Mouse (Mus musculus) thymus, adult 2 months (tissue): ENCODE measurements around the gene Copz1. TPM values are rescaled to one million over a fixed set of nuclear protein-coding genes. Genes with fewer than 3 reads are reported as not detected.
A peak's percentile ranks its signal among the peaks of the same experiment; 100 is the strongest.

Experiments
- DNase-seq: peaks from one replicate; pipeline ENCODE4 v3.0.0; 2021
- H3K27ac ChIP-seq: fragments of 200-500 bp; 2 replicates; pipeline ENCODE4 v1.5.1; 2012; ENCODE audit warnings: low read length, control low read depth; ENCODE audit not compliant: control insufficient read depth, insufficient read depth
- H3K27me3 ChIP-seq: fragments of 200-500 bp; 2 replicates; pipeline ENCODE4 v1.6.1; 2012; ENCODE audit warnings: mild to moderate bottlenecking, low read length, moderate library complexity, mixed read lengths; ENCODE audit not compliant: control insufficient read depth, insufficient read depth
- H3K36me3 ChIP-seq: fragments of 200-500 bp; 2 replicates; pipeline ENCODE4 v1.6.1; 2012; ENCODE audit warnings: mild to moderate bottlenecking, low read length, moderate library complexity; ENCODE audit not compliant: control insufficient read depth, insufficient read depth
- H3K4me1 ChIP-seq: fragments of 200-500 bp; replicated peaks from 2 replicates; pipeline ENCODE4 v1.6.1; 2012; ENCODE audit warnings: low read length; ENCODE audit not compliant: control insufficient read depth, insufficient read depth
- H3K4me3 ChIP-seq: fragments of 200-500 bp; 2 replicates; pipeline ENCODE4 v1.5.1; 2012; ENCODE audit warnings: mild to moderate bottlenecking, low read length, control low read depth, moderate library complexity; ENCODE audit not compliant: control insufficient read depth, insufficient read depth
- CTCF ChIP-seq: fragments of 200-500 bp; IDR thresholded peaks from 2 replicates; pipeline ENCODE4 v1.5.1; 2012; ENCODE audit warnings: mild to moderate bottlenecking, control low read depth, low read length, moderate library complexity, borderline replicate concordance; ENCODE audit not compliant: control insufficient read depth, poor library complexity, insufficient read depth; ENCODE audit errors: extremely low read depth
- POLR2A ChIP-seq: fragments of 200-500 bp; IDR thresholded peaks from 2 replicates; pipeline ENCODE4 v1.6.1; 2012; ENCODE audit warnings: mild to moderate bottlenecking, low read length, control low read depth, moderate library complexity; ENCODE audit not compliant: control insufficient read depth, poor library complexity, insufficient read depth; ENCODE audit errors: extremely low read depth
- WGBS: fragments of 180-500 bp; shearing (Covaris S2); methylation state at CpG from one replicate; pipeline ENCODE4 v1.1.7; 2018; 5-methylcytosine and 5-hydroxymethylcytosine counted together
- polyA plus RNA-seq: library from polyadenylated mRNA; depleted of rRNA; stranded (reverse); fragments of >200 nt; gene quantifications from 2 replicates; pipeline ENCODE4 v1.2.3, GENCODE M21; 2012

Gene Copz1
- polyA plus RNA-seq, 1 experiment, result 124 TPM

- Histone ChIP-seq H3K36me3 (peaks cover 15% of the 10 kb centered on the region), H3K4me1 (peaks cover 11% of the 10 kb centered on the region), H3K27ac (no peak overlapping the region), H3K27me3 (no peaks in the 10 kb centered on the region), H3K4me3 (no peak overlapping the region)
- WGBS, result 31% methylated on average over 3 of the region's 3 CpGs
- no peak for DNase-seq
- TF ChIP-seq CTCF, result no peak
- no peak for TF ChIP-seq POLR2A
Measured at GRCm38 (mm10) chr15:103252660-103253059, 19.9 kb upstream of the Copz1 start.

DNA sequence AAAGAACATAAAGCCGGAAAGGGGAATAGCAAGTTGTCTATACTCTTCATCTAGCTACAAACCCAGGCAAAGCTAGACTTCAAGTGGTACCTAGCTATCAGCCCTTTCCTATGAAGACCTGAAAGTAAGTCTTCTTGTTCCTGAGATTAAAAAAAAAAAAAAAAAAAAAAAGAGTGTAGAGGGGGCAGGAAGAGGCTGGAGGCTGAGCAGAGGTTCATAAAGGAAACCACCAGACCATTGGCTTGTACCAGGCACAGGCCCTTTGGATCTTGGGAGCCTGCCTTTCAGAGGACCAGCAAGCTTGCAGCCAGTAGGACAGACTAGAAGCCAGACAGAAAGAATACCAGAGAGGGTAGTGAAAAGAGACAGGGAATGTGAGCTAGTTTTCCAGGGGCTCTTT lies 19.2 kb upstream of the Copz1 start:
- TF ChIP-seq POLR2A (no peak), CTCF (no peak)
- 32% methylated on average over 1 of the region's 1 CpGs for WGBS
- H3K36me3 ChIP-seq, result peaks cover 8% of the 10 kb centered on the region
- H3K27me3 ChIP-seq, result no peaks in the 10 kb centered on the region
- no peak overlapping the region for H3K27ac ChIP-seq
- peaks cover 17% of the 10 kb centered on the region for H3K4me1 ChIP-seq
- DNase-seq, result no peak
- no peak overlapping the region for H3K4me3 ChIP-seq

- DNase-seq, result peak; percentile 41
- no peaks in the 10 kb centered on the region for H3K36me3 ChIP-seq
- no peak overlapping the region for H3K27ac ChIP-seq
- H3K4me3 ChIP-seq, result peak overlapping the region; percentile 44
- 2% methylated on average over 25 of the region's 25 CpGs for WGBS
- no peaks in the 10 kb centered on the region for H3K27me3 ChIP-seq
- TF ChIP-seq CTCF, result peak; percentile 54; the same call in 1 of the 2 replicates
- TF ChIP-seq POLR2A, result no peak
- H3K4me1 ChIP-seq, result peaks cover 22% of the 10 kb centered on the region
Measured at GRCm38 (mm10) chr15:103255169-103255568, 17.3 kb upstream of the Copz1 start.

DNA sequence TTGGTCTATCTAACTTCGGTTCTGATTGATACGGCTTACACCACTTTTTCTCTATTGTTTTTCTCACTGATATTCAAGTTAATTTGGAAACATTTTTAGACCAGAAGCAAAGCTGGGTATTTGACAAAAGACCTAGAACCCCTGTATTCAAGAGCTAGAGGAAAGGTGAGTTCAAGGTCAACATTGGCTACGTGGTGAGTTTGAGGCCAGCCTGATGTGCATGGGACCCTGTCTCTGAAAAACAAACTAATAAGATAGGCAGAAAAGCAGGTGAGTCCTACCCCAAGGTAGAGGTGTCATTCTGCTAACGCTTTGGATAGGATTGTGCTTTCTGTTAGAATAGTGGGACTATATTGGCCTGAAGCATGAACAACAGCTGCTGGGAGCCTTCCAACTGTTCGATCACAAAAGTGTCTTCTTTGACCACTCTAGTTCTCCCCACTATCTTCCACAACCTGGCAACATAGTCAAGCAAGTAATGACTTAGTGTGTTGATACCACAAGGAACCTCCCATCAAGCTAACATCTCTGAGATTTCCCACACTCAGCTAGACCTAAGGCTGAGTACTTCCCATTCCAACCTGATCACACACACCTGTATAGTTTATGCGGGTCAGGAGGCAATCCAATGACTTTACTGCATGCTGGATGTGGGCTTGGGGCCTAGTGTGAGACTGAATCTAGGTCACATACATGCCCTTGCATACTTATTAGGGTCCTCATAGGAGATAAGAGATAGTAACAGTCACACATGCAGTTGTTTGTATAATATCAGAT lies 16.1 kb upstream of the Copz1 start:
- H3K27me3 ChIP-seq, result no peaks in the 10 kb centered on the region
- WGBS, result 83% methylated on average over 6 of the region's 6 CpGs
- no peak overlapping the region for H3K27ac ChIP-seq
- H3K4me3 ChIP-seq, result no peak overlapping the region
- TF ChIP-seq POLR2A, result no peak
- DNase-seq, result no peak
- H3K4me1 ChIP-seq, result peaks cover 22% of the 10 kb centered on the region
- H3K36me3 ChIP-seq, result no peaks in the 10 kb centered on the region

- H3K27ac ChIP-seq, result no peak within 1 kb of the TSS
- H3K36me3 ChIP-seq, result no peaks in the 10 kb centered on the region
- no peaks in the 10 kb centered on the region for H3K27me3 ChIP-seq
- peaks cover 22% of the 10 kb centered on the region for H3K4me1 ChIP-seq
- 3% methylated on average over 15 of the region's 15 CpGs for WGBS
- DNase-seq, result peak; percentile 75
- TF ChIP-seq CTCF (no peak), POLR2A (no peak)
- peak within 1 kb of the TSS; percentile 17 for H3K4me3 ChIP-seq
Measured at GRCm38 (mm10) chr15:103257790-103258728, 14.5 kb upstream of the Copz1 start, which contains the start of gene Nfe2. Gene Nfe2 (minus strand): TSS chr15:103258403.

GRCm38 (mm10) chr15:103259162-103259561 lies 13.4 kb upstream of the Copz1 start:
- Histone ChIP-seq H3K4me1 (peaks cover 22% of the 10 kb centered on the region), H3K36me3 (no peaks in the 10 kb centered on the region), H3K27me3 (no peaks in the 10 kb centered on the region), H3K4me3 (no peak overlapping the region), H3K27ac (no peak overlapping the region)
- DNase-seq, result no peak
- TF ChIP-seq POLR2A (no peak), CTCF (no peak)
- WGBS, result 35% methylated on average over 5 of the region's 5 CpGs
